Comparison of ENCODE assay signal across 8 mouse cellular contexts in genomic region chr15:52161089-52161442, GRCm38 (mm10).
DNase-seq lines count a peak whose midpoint lies in the region; ATAC-seq lines count a peak whose summit lies in the region.

No protein-coding gene starts in this region.

- no peaks in the 10 kb centered on the region for H3K36me3 ChIP-seq in hindbrain, embryonic 13.5 days
- no peaks in the 10 kb centered on the region for H3K36me3 ChIP-seq in midbrain, embryonic 14.5 days (ENCODE audit: control insufficient read depth, insufficient read depth, low read length)

- no peak for DNase-seq in cerebellum, adult 8-10 months
- DNase-seq in MN1 (ENCODE audit: low spot score), result peak; percentile 52
- DNase-seq in midbrain, embryonic 14.5 days, result no peak
- DNase-seq in spleen, postnatal 4 days (ENCODE audit: low spot score in 2 of 2), result no peak
- no peak for DNase-seq in urinary bladder, adult 18-20 months (ENCODE audit: low spot score in 2 of 2)
- no peak for DNase-seq in heart, postnatal 36 days

- no peak overlapping the region for H3K4me3 ChIP-seq in hindbrain, embryonic 13.5 days
- no peak overlapping the region for H3K4me3 ChIP-seq in midbrain, embryonic 14.5 days (replicated peaks; ENCODE audit: low read depth, low read length)

- 12% methylated on average over 3 of the region's 3 CpGs for WGBS in hindbrain, embryonic 13.5 days
- 2% methylated on average over 3 of the region's 3 CpGs for WGBS in midbrain, embryonic 14.5 days

- intact Hi-C loops in heart, postnatal 36 days (cut with DNase I), result loop anchor here (10.0 kb wide), 1 partner anchor 294 kb away; no protein-coding TSS in a partner anchor

- ATAC-seq in cerebellum, adult (ENCODE audit: insufficient number of reproducible peaks, low FRiP score, low TSS enrichment), result 0 out of 2 replicates have a peak, but pooled peaks have one; percentile 5
- peak; percentile 65 for ATAC-seq in hindbrain, embryonic 13.5 days (ENCODE audit: low FRiP score)
- ATAC-seq in midbrain, embryonic 14.5 days (ENCODE audit: low FRiP score, low TSS enrichment), result peak; percentile 60

- peaks cover 24% of the 10 kb centered on the region for H3K4me1 ChIP-seq in hindbrain, embryonic 13.5 days (replicated peaks)
- H3K4me1 ChIP-seq in midbrain, embryonic 14.5 days (ENCODE audit: control insufficient read depth, insufficient read depth, low read length), result peaks cover 20% of the 10 kb centered on the region

- peak overlapping the region; percentile 77 for H3K27ac ChIP-seq in hindbrain, embryonic 13.5 days
- peak overlapping the region; percentile 85 for H3K27ac ChIP-seq in midbrain, embryonic 14.5 days (replicated peaks; ENCODE audit: low read depth, low read length)

- no peak overlapping the region for H3K9ac ChIP-seq in hindbrain, embryonic 13.5 days
- no peak overlapping the region; the same call in 1 of the 2 replicates for H3K9ac ChIP-seq in midbrain, embryonic 14.5 days (replicated peaks; ENCODE audit: low read length)

- no peak overlapping the region for H3K4me2 ChIP-seq in hindbrain, embryonic 13.5 days
- peak overlapping the region; percentile 34; the same call in 1 of the 2 replicates for H3K4me2 ChIP-seq in midbrain, embryonic 14.5 days (ENCODE audit: low read length)

- no peaks in the 10 kb centered on the region for H3K27me3 ChIP-seq in hindbrain, embryonic 13.5 days
- no peaks in the 10 kb centered on the region for H3K27me3 ChIP-seq in midbrain, embryonic 14.5 days (ENCODE audit: control insufficient read depth, insufficient read depth, low read length)

- H3K9me3 ChIP-seq in hindbrain, embryonic 13.5 days, result no peaks in the 10 kb centered on the region
- H3K9me3 ChIP-seq in midbrain, embryonic 14.5 days (ENCODE audit: control insufficient read depth, low read length), result no peaks in the 10 kb centered on the region

Comparison
In these comparisons a context has a peak if more than half of its experiments do, and no peak if none do; other contexts are left out.
1. ATAC-seq: peak in every context shown above with its lines; median percentile 65 in hindbrain, embryonic 13.5 days; 60 in midbrain, embryonic 14.5 days; 5 in cerebellum, adult.